Mouse (Mus musculus): ENCODE measurements around the gene Retnla. TPM values are rescaled to one million over a fixed set of nuclear protein-coding genes. Genes with fewer than 3 reads are reported as not detected.
A peak's percentile ranks its signal among the peaks of the same experiment; 100 is the strongest.

The Retnla gene
- polyA plus RNA-seq (2014; fragmentation: Nextera tagmentation; extraction: Ambion mirVana): not detected in 2 replicates

DNA sequence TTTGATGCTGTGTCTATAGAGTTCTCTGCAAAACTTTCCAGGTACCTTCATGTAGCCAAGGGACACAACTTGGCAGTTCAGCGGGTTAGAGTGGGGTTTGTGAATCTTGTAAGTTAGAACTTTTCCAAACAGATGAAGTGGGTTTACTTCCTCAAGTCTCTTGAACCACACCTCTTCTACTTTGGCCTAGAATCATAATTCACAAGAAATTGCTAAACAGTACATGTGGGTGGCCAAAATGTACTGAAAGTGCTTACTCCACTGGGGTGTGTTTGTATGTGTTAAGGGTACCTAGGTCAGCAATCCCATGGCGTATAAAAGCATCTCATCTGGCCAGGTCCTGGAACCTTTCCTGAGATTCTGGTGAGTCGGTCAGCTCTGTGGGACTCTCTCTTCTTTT lies at the start of gene Retnla:
TSS of gene Retnla (plus strand) at position 286 of the 400 bp plus-strand sequence.
- Histone ChIP-seq H3K9ac (replicated peaks; ENCODE audit: low read length) (no peak within 1 kb of the TSS), H3K4me1 (ENCODE audit: control insufficient read depth, insufficient read depth, low read length) (no peaks in the 10 kb centered on the region), H3K4me2 (ENCODE audit: low read length) (no peak within 1 kb of the TSS), H3K27me3 (ENCODE audit: control insufficient read depth, insufficient read depth, low read length) (no peaks in the 10 kb centered on the region), H3K9me3 (ENCODE audit: control insufficient read depth, low read length) (no peaks in the 10 kb centered on the region), H3K27ac (replicated peaks; ENCODE audit: low read depth, low read length) (no peak within 1 kb of the TSS), H3K36me3 (ENCODE audit: control insufficient read depth, insufficient read depth, low read length) (no peaks in the 10 kb centered on the region), H3K4me3 (replicated peaks; ENCODE audit: low read depth, low read length) (no peak within 1 kb of the TSS)
- DNase-seq: no peak
- ATAC-seq (ENCODE audit: low FRiP score, low TSS enrichment): no peak
- WGBS: 89% methylated on average over 3 of the region's 3 CpGs

DNA sequence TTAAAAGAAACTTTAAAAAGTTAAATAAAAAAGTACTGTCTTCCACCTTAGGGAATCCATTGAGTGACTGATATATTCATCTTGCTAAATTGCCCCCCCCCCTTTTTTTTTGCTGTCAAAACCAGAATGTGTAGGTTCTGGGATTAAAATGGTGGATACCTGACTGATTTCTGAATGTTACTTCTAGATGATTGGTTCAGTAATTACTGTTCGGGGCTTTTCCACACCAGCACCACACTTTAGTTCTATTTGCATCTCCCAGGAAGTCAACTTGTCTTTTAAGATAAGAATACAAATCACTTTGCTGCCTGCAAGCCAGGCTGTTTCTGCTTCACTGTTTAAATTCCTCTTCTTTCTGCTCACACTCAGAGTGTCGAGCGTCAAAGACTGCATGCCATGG lies 44.1 kb upstream of the Retnla start:
- no peaks in the 10 kb centered on the region for H3K4me1 ChIP-seq (ENCODE audit: control insufficient read depth, insufficient read depth, low read length)
- no peak overlapping the region for H3K4me2 ChIP-seq (ENCODE audit: low read length)
- H3K4me3 ChIP-seq (replicated peaks; ENCODE audit: low read depth, low read length): no peak overlapping the region
- H3K27ac ChIP-seq (replicated peaks; ENCODE audit: low read depth, low read length): no peak overlapping the region
- no peaks in the 10 kb centered on the region for H3K27me3 ChIP-seq (ENCODE audit: control insufficient read depth, insufficient read depth, low read length)
- no peaks in the 10 kb centered on the region for H3K9me3 ChIP-seq (ENCODE audit: control insufficient read depth, low read length)
- no peaks in the 10 kb centered on the region for H3K36me3 ChIP-seq (ENCODE audit: control insufficient read depth, insufficient read depth, low read length)
- H3K9ac ChIP-seq (replicated peaks; ENCODE audit: low read length): no peak overlapping the region
- DNase-seq: no peak
- WGBS: 76% methylated on average over 3 of the region's 3 CpGs
- no peak for ATAC-seq (ENCODE audit: low FRiP score, low TSS enrichment)

DNA sequence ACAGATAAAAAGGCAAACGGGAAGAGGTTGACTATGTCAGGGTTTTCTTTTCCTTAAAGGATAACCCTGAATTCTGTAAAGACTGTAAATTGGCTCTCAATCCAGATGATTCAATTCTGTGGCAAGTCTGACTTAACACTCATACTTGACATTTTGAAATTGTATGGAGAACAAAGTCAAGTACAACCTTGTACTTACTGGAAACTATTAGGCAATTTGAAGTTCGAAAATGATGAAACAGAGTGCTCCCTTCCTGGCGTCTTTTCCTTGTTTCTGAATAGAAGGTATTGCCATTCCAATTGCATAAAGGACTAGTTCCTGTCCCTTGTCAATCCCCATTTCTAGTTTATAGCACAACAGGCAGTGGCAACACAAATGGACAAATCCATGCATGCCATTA lies 42.9 kb upstream of the Retnla start:
- DNase-seq (no peak), ATAC-seq (ENCODE audit: low FRiP score, low TSS enrichment) (no peak)
- H3K4me3 ChIP-seq (replicated peaks; ENCODE audit: low read depth, low read length): no peak overlapping the region
- H3K9ac ChIP-seq (replicated peaks; ENCODE audit: low read length): no peak overlapping the region
- no peak overlapping the region for H3K27ac ChIP-seq (replicated peaks; ENCODE audit: low read depth, low read length)
- WGBS: 85% methylated on average over 3 of the region's 3 CpGs
- H3K27me3 ChIP-seq (ENCODE audit: control insufficient read depth, insufficient read depth, low read length): no peaks in the 10 kb centered on the region
- no peaks in the 10 kb centered on the region for H3K4me1 ChIP-seq (ENCODE audit: control insufficient read depth, insufficient read depth, low read length)
- H3K4me2 ChIP-seq (ENCODE audit: low read length): no peak overlapping the region
- no peaks in the 10 kb centered on the region for H3K36me3 ChIP-seq (ENCODE audit: control insufficient read depth, insufficient read depth, low read length)
- no peaks in the 10 kb centered on the region for H3K9me3 ChIP-seq (ENCODE audit: control insufficient read depth, low read length)

DNA sequence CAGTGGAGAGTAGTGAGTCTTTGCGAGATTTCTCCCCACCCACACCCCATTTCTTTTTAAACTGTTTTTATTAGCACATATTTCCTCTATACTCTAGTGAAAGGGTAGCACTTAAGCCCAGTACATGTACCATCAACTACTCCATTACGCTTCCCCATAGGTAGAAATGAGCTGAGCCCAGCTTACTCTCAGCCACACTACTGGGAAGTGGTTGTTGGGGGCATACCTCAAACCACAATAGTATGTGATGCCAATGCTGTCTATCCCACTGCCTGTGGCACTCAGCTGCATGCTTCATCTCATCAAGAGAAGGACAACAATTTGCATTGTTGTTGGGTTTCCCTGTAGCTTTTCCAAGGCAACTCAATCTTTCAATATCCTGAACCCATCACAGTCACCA lies 41.4 kb upstream of the Retnla start:
- Histone ChIP-seq H3K4me1 (ENCODE audit: control insufficient read depth, insufficient read depth, low read length) (no peaks in the 10 kb centered on the region), H3K9me3 (ENCODE audit: control insufficient read depth, low read length) (no peaks in the 10 kb centered on the region), H3K9ac (replicated peaks; ENCODE audit: low read length) (no peak overlapping the region), H3K4me2 (ENCODE audit: low read length) (no peak overlapping the region), H3K27ac (replicated peaks; ENCODE audit: low read depth, low read length) (no peak overlapping the region), H3K27me3 (ENCODE audit: control insufficient read depth, insufficient read depth, low read length) (no peaks in the 10 kb centered on the region), H3K4me3 (replicated peaks; ENCODE audit: low read depth, low read length) (no peak overlapping the region), H3K36me3 (ENCODE audit: control insufficient read depth, insufficient read depth, low read length) (no peaks in the 10 kb centered on the region)
- no peak for DNase-seq
- 95% methylated on average over 2 of the region's 2 CpGs for WGBS
- no peak for ATAC-seq (ENCODE audit: low FRiP score, low TSS enrichment)

DNA sequence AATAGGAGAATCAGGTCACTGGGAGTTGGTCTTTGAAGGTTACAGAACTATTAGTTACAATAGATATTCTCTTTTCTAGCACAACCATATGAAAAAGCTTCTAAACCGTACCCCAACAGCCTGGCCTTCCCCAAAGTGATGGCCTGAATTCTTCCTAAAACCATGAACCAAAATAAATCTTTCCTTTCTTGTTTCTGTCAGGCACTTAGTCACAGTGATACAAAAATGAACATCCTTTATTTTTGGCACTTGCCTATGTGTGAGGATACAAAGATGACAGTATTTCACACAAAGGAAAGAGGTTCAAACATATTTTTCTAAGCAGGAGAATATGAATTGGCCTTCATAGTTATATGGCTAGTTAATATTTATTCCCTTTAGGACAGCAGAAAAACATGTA lies 36.9 kb upstream of the Retnla start:
- WGBS: 88% methylated on average over 1 of the region's 1 CpGs
- Histone ChIP-seq H3K4me2 (ENCODE audit: low read length) (no peak overlapping the region), H3K36me3 (ENCODE audit: control insufficient read depth, insufficient read depth, low read length) (no peaks in the 10 kb centered on the region), H3K9me3 (ENCODE audit: control insufficient read depth, low read length) (no peaks in the 10 kb centered on the region), H3K4me3 (replicated peaks; ENCODE audit: low read depth, low read length) (no peak overlapping the region), H3K9ac (replicated peaks; ENCODE audit: low read length) (no peak overlapping the region), H3K27ac (replicated peaks; ENCODE audit: low read depth, low read length) (no peak overlapping the region), H3K27me3 (ENCODE audit: control insufficient read depth, insufficient read depth, low read length) (no peaks in the 10 kb centered on the region), H3K4me1 (ENCODE audit: control insufficient read depth, insufficient read depth, low read length) (no peaks in the 10 kb centered on the region)
- no peak for DNase-seq
- ATAC-seq (ENCODE audit: low FRiP score, low TSS enrichment): no peak

DNA sequence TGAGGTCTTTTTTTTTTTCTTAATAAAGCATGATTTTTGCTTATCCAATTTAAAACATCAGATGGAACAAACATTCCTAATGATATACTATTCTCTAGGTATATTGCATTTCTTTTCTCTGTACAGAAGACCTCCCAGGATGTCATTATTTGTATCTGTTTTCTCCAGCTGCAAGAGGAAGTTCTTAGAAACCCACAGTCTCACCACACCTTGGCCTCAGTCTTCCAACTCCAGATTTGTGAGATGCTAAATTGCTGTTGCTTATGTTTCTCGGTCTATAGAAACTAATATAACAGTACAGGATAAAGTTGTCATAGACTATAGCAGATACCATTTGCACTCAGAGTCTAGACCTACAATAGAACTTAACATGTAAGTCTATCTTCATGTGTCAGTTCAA lies 35.8 kb upstream of the Retnla start:
- H3K4me3 ChIP-seq (replicated peaks; ENCODE audit: low read depth, low read length): no peak overlapping the region
- no peaks in the 10 kb centered on the region for H3K9me3 ChIP-seq (ENCODE audit: control insufficient read depth, low read length)
- no peak for ATAC-seq (ENCODE audit: low FRiP score, low TSS enrichment)
- H3K9ac ChIP-seq (replicated peaks; ENCODE audit: low read length): no peak overlapping the region
- no peak overlapping the region for H3K4me2 ChIP-seq (ENCODE audit: low read length)
- no peaks in the 10 kb centered on the region for H3K27me3 ChIP-seq (ENCODE audit: control insufficient read depth, insufficient read depth, low read length)
- WGBS: 85% methylated on average over 1 of the region's 1 CpGs
- H3K36me3 ChIP-seq (ENCODE audit: control insufficient read depth, insufficient read depth, low read length): no peaks in the 10 kb centered on the region
- H3K4me1 ChIP-seq (ENCODE audit: control insufficient read depth, insufficient read depth, low read length): no peaks in the 10 kb centered on the region
- H3K27ac ChIP-seq (replicated peaks; ENCODE audit: low read depth, low read length): no peak overlapping the region
- DNase-seq: no peak

DNA sequence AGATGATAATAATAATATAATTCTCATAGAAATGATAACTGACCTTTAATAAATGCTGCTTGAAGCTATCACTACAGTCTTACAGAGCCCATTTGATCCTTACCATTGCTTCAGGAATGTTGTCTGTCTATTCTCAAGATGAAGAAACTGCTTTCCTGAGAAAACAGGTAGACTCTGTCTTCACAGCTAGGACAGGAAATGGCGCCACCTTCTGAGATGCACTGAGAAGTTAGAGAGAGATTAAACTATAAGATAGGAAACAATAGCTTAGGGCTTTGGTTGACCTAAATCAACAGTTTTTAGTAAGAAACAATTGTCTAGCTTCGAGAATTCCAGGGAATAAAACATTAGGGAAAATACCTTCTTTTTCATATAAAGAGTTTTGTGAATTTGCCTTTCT lies 33.0 kb upstream of the Retnla start:
- DNase-seq: peak; percentile 40
- H3K4me2 ChIP-seq (ENCODE audit: low read length): no peak overlapping the region
- H3K36me3 ChIP-seq (ENCODE audit: control insufficient read depth, insufficient read depth, low read length): no peaks in the 10 kb centered on the region
- no peak overlapping the region for H3K9ac ChIP-seq (replicated peaks; ENCODE audit: low read length)
- H3K4me1 ChIP-seq (ENCODE audit: control insufficient read depth, insufficient read depth, low read length): no peaks in the 10 kb centered on the region
- no peaks in the 10 kb centered on the region for H3K27me3 ChIP-seq (ENCODE audit: control insufficient read depth, insufficient read depth, low read length)
- no peak overlapping the region for H3K27ac ChIP-seq (replicated peaks; ENCODE audit: low read depth, low read length)
- ATAC-seq (ENCODE audit: low FRiP score, low TSS enrichment): no peak
- H3K4me3 ChIP-seq (replicated peaks; ENCODE audit: low read depth, low read length): no peak overlapping the region
- H3K9me3 ChIP-seq (ENCODE audit: control insufficient read depth, low read length): no peaks in the 10 kb centered on the region
- WGBS: 63% methylated on average over 2 of the region's 2 CpGs

DNA sequence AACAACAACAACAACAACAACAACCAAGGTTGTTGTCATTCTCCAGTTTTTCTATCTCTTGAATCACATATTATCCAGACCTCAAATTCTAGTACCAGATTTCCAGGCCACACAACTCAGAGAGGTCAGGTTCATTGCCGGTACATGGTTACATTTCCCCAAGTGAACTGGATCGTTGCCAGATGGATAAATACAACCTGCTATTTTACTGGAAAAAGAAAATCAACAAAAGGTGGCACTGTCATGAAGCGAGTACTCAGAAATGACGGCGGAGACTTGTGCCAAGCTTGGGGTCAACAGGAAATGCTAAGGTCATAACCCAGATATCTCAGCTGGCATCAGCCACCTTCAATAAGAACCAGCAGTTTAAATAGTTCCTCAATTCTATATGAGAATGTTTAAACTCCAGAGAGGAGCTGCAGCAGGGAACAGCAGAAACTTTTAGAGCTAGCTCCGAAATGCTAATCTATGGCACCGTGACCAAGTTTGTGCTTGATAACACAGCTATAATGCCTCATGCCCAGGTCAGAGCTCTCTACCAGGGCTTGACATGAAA lies 30.4 kb upstream of the Retnla start:
- Histone ChIP-seq H3K9me3 (ENCODE audit: control insufficient read depth, low read length) (no peaks in the 10 kb centered on the region), H3K36me3 (ENCODE audit: control insufficient read depth, insufficient read depth, low read length) (no peaks in the 10 kb centered on the region), H3K27ac (replicated peaks; ENCODE audit: low read depth, low read length) (no peak overlapping the region), H3K9ac (replicated peaks; ENCODE audit: low read length) (no peak overlapping the region), H3K4me3 (replicated peaks; ENCODE audit: low read depth, low read length) (no peak overlapping the region), H3K4me2 (ENCODE audit: low read length) (no peak overlapping the region), H3K27me3 (ENCODE audit: control insufficient read depth, insufficient read depth, low read length) (no peaks in the 10 kb centered on the region), H3K4me1 (ENCODE audit: control insufficient read depth, insufficient read depth, low read length) (no peaks in the 10 kb centered on the region)
- ATAC-seq (ENCODE audit: low FRiP score, low TSS enrichment) (no peak), DNase-seq (no peak)
- 91% methylated on average over 7 of the region's 7 CpGs for WGBS

DNA sequence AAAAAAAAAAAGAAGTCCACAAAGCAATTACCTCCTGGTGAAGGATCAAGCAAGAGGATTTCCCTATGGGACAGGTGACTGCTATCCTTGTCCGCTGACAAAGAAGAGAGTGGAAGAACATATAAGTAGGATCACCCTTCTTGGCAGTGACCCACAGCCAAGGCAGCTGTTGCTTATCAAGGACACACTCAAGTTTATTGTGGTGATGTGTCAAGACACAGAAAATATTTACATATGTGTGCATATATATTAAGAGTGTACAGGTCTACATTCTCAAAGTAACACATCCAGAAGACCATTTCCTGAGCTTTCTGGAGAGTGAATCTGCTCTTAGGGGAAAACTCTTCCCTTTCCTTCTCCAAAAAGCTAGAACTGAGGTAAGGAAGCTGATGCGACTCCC lies 25.7 kb upstream of the Retnla start, which contains the start of gene Retnlb:
TSS of gene Retnlb (plus strand) at position 162 of the 400 bp plus-strand sequence.
- no peak for ATAC-seq (ENCODE audit: low FRiP score, low TSS enrichment)
- no peak for DNase-seq
- Histone ChIP-seq H3K27me3 (ENCODE audit: control insufficient read depth, insufficient read depth, low read length) (no peaks in the 10 kb centered on the region), H3K27ac (replicated peaks; ENCODE audit: low read depth, low read length) (no peak within 1 kb of the TSS), H3K9ac (replicated peaks; ENCODE audit: low read length) (no peak within 1 kb of the TSS), H3K36me3 (ENCODE audit: control insufficient read depth, insufficient read depth, low read length) (no peaks in the 10 kb centered on the region), H3K4me1 (ENCODE audit: control insufficient read depth, insufficient read depth, low read length) (no peaks in the 10 kb centered on the region), H3K9me3 (ENCODE audit: control insufficient read depth, low read length) (no peaks in the 10 kb centered on the region), H3K4me3 (replicated peaks; ENCODE audit: low read depth, low read length) (no peak within 1 kb of the TSS), H3K4me2 (ENCODE audit: low read length) (no peak within 1 kb of the TSS)
- WGBS: 92% methylated on average over 2 of the region's 2 CpGs

Data from midbrain, embryonic 14.5 days (tissue).